Mouse (Mus musculus): ENCODE measurements around the gene Hmga2.
"Not testable (repeated sequence)": the region's sequence is repeated elsewhere in the genome, so short reads cannot be mapped to it uniquely, and the experiment has no call there.

DNA sequence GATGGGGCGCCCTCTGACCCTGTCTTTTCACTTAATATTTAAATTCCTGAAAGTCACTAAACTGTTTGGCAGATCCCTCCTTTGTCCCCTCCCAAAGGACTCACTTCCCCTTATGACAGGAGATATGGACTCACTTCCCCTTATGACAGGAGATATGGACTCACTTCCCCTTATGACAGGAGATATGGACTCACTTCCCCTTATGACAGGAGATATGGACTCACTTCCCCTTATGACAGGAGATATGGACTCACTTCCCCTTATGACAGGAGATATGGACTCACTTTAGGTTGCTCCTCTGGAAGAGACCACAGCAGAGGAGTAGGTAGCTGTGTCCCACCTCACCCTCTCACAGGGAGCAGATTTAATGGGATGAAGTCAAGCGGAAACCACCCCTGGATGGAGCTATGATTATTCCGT, 110.1 kb downstream of the Hmga2 start:
- not testable (repeated sequence) for TF ChIP-seq CTCF (IDR thresholded peaks at IDR 0.05; ENCODE audit: low read depth, low read length); POLR2A (IDR thresholded peaks at IDR 0.05; ENCODE audit: borderline replicate concordance, low read depth, low read length)
